Mouse (Mus musculus): ENCODE data around the gene Mrps12.

DNA sequence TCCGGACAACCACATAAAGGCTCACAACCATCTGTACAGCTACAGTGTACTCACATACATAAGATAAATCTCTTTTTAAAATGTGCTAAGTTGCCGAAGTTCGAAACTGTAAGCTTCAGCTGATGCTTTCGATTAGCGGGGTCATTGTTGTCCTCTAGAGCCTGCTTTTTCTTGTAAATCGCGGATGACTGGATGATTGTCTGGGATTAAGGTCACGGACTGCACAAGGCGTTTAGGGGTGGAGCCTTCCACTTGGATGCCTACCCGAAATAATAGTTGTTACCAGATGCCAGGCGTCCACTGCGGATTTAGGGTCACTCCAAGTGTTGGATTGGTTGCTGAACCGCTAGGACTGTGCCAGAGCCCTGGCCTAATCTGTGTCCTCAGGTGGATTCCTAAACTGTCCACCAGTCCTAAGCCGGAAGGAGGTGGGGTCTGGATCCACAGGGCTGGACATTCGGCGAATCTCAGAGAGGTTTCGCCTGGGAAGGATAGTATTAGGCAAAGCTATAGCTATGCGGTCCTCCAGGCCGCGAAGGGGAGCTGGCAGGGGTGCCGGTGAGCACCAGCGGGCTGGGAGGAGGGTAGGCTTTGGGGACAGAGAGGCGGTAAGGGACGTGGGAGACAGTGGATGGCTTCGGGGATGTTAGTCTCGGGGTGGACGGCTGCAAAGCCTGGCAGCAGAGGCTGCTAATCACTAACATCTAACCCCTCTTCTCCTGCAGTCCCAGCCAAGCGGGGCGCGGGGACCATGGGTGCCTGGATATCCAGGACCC lies 48.9 kb downstream of the Mrps12 start, which contains the start of gene Fbxo27:
- 0 out of 2 replicates have a peak, but pooled peaks have one; percentile 1 for TF ChIP-seq CTCF (IDR thresholded peaks at IDR 0.05)
- no peak for TF ChIP-seq EP300 (IDR thresholded peaks at IDR 0.05)
